Mouse (Mus musculus) inflammation-experienced regulatory T-cells, adult 6 months (primary cell): Measurements from ENCODE around the gene Tent5b. TPM values are rescaled to one million over a fixed set of nuclear protein-coding genes. Genes with fewer than 3 reads are reported as not detected.
"Not testable (repeated sequence)": the region's sequence is repeated elsewhere in the genome, so short reads cannot be mapped to it uniquely, and the experiment has no call there.

Experiments
- ATAC-seq: one replicate; pipeline ENCODE4 v1.8.0; 2017
- polyA plus RNA-seq, 3 experiments: library from polyadenylated mRNA; unstranded; fragments of 100-300 nt; shearing (Covaris generic); gene quantifications; one replicate each; pipeline ENCODE4 v1.2.1; 2017

The Tent5b gene
- polyA plus RNA-seq, 3 experiments from 2014 or later = not detected

- no peak for ATAC-seq
Observed at GRCm38 (mm10) chr4:133501514-133501913, 21.6 kb downstream of the Tent5b start.

- no peak for ATAC-seq
Observed at GRCm38 (mm10) chr4:133504300-133504699, 24.4 kb downstream of the Tent5b start.

- ATAC-seq = no peak
Observed at GRCm38 (mm10) chr4:133504755-133505485, 25.0 kb downstream of the Tent5b start.

GRCm38 (mm10) chr4:133506573-133506972 is 26.6 kb downstream of the Tent5b start:
- ATAC-seq = no peak

GRCm38 (mm10) chr4:133508990-133509389 is 29.1 kb downstream of the Tent5b start:
- ATAC-seq = no peak

- no peak for ATAC-seq
Observed at GRCm38 (mm10) chr4:133511050-133511449, 31.1 kb downstream of the Tent5b start.

- ATAC-seq = not testable (repeated sequence)
Observed at GRCm38 (mm10) chr4:133512511-133512910, 32.6 kb downstream of the Tent5b start.

- ATAC-seq = peak; percentile 54
Observed at GRCm38 (mm10) chr4:133512972-133513371, 33.0 kb downstream of the Tent5b start.

GRCm38 (mm10) chr4:133518601-133519368 is 38.9 kb downstream of the Tent5b start, which contains the start of gene Kdf1:
Gene Kdf1, plus strand, starts transcription at chr4:133518963.
- ATAC-seq = no peak

- no peak for ATAC-seq
Observed at GRCm38 (mm10) chr4:133519369-133519665, 39.4 kb downstream of the Tent5b start.

- no peak for ATAC-seq
Observed at GRCm38 (mm10) chr4:133521502-133521901, 41.6 kb downstream of the Tent5b start.

GRCm38 (mm10) chr4:133527788-133528187 is 47.9 kb downstream of the Tent5b start:
- ATAC-seq = no peak

GRCm38 (mm10) chr4:133532777-133533176 is 52.8 kb downstream of the Tent5b start:
- ATAC-seq = no peak

- ATAC-seq = no peak
Observed at GRCm38 (mm10) chr4:133536081-133536480, 56.1 kb downstream of the Tent5b start.

GRCm38 (mm10) chr4:133536652-133537051 is 56.7 kb downstream of the Tent5b start:
- ATAC-seq = no peak

Other genes starting within 250 kb of the Tent5b start
- under 1 TPM in 1 of 3 experiments, not detected in 2; 0.57 TPM for gene Map3k6, start 239.3 kb upstream of the Tent5b start, polyA plus RNA-seq
- gene Sytl1, start 217.0 kb upstream of the Tent5b start, polyA plus RNA-seq = 10 to 100 TPM; 18.3 to 62.3 (median 43.8) TPM
- 10 to 100 TPM; 69.3 to 98.0 (median 86.0) TPM for gene Tmem222, start 202.3 kb upstream of the Tent5b start, polyA plus RNA-seq
- gene Wdtc1, start 126.7 kb upstream of the Tent5b start, polyA plus RNA-seq = 10 to 100 TPM in 1 of 3 experiments, 1 to 10 TPM in 2; 5.0 to 10.2 (median 8.8) TPM
- gene Slc9a1, start 110.4 kb upstream of the Tent5b start, polyA plus RNA-seq = 10 to 100 TPM; 13.1 to 14.8 (median 13.3) TPM
- gene Trnp1, start 18.4 kb downstream of the Tent5b start, polyA plus RNA-seq = not detected
- under 1 TPM in 2 of 3 experiments, not detected in 1; 0.41 to 0.48 TPM for gene Kdf1, start 38.8 kb downstream of the Tent5b start, polyA plus RNA-seq
- 10 to 100 TPM; 32.6 to 44.0 (median 40.6) TPM for gene Nudc, start 65.9 kb downstream of the Tent5b start, polyA plus RNA-seq
- gene Nr0b2, start 73.2 kb downstream of the Tent5b start, polyA plus RNA-seq = not detected
- 1 to 10 TPM in 2 of 3 experiments, under 1 TPM in 1; 0.94 to 1.6 (median 1.1) TPM for gene Gpatch3, start 94.6 kb downstream of the Tent5b start, polyA plus RNA-seq
- gene Gpn2, start 104.2 kb downstream of the Tent5b start, polyA plus RNA-seq = 1 to 10 TPM; 6.1 to 6.7 (median 6.4) TPM
- gene Sfn, start 122.0 kb downstream of the Tent5b start, polyA plus RNA-seq = 10 to 100 TPM; 10.9 to 18.2 (median 12.9) TPM
- gene Zdhhc18, start 170.0 kb downstream of the Tent5b start, polyA plus RNA-seq = 10 to 100 TPM; 22.8 to 25.9 (median 23.1) TPM
- gene Pigv, start 192.5 kb downstream of the Tent5b start, polyA plus RNA-seq = 10 to 100 TPM; 10.3 to 13.8 (median 11.3) TPM